Mouse (Mus musculus): ENCODE data around the gene Fam180a.

Fam180a gene

DNA sequence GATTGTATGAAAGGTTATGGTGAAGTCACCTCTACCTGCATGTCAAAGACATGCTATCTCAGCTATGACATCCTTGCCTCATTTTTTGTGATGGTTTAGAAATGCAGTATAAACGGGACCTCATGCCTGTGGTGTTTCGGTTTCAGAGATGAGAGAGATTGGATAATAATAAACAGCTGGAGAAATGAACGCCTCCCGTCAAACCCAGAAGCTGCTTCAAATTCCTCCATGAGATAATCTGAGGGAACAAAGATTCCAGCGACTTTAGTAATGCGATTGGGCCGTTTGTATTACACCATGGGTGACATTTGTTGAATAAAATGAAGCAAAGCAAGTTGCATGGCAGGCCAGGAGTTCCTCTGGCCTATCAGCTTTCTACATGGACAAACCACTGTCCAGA is 16.5 kb downstream of the Fam180a start:
- no peak for DNase-seq (ENCODE audit: low read depth, low spot score)

DNA sequence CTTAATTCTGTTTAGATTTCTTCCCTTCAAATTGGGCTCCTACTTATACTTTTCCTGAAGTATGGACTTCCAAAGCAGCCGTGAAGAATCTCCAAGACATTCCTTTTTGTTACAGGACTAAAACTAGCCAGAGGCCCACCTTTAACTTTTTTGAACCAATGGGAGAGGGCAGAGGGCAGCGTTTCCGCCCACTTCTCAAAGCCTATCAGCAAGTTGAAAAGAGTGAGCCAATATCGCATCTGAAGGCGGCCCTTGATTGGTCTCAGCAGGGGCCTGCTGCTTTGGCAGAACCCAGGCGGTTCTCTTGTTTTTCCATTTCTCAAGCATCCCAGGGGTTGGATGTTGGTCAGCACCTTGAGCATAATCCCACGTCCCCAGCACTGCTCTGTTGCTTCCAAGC is 17.9 kb downstream of the Fam180a start, which contains the start of gene Slc13a4:
TSS of gene Slc13a4 (minus strand) at position 95 of the 400 bp plus-strand sequence.
- no peak for DNase-seq (ENCODE audit: low read depth, low spot score)

DNA sequence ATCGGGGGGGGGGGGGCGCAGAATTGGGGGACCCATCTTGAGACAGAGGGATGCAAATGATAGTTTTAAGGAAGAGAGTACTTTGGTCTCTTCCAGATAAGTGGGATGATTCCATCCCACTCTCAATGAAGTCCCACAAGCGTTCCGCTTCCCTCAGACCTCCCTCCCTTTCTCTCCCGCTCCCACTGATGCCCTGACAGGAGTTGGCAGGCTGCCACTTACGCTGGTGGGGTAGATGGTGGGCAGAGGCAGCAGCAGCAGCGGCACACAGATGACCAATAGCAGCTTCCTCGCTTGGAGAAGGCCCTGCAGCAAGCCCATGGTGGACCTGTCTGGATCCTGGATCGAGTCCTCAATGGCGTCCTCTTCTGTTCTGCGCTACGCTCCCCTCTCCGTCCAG is 18.8 kb downstream of the Fam180a start:
- no peak for DNase-seq (ENCODE audit: low read depth, low spot score)

DNA sequence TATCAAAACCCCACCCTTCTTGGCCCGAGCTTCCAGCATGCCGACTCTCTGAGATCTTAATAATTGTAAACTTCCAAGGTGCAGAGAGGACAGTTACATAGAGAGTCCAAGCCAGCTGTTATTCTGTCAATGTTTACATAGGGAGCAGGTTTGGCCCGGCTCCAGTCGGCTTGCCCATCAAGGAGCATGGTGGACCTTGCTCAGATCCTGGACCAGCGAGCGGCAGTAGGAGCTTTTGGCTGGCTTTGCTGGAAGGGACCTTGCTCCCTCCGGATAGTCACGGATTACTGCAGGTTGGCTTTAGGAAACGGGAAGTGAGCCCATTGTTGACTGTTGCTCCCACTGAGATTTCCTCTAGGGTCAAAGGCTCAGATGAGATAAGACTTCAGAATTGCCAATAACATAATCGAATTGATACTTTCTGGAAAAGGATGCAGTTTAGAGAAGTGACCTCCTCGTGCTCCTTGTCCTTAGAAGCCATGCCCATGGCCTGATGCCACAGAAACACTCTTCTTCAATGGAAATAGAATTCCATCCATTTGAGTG is 22.5 kb downstream of the Fam180a start:
- DNase-seq (ENCODE audit: low read depth, low spot score), result no peak

DNA sequence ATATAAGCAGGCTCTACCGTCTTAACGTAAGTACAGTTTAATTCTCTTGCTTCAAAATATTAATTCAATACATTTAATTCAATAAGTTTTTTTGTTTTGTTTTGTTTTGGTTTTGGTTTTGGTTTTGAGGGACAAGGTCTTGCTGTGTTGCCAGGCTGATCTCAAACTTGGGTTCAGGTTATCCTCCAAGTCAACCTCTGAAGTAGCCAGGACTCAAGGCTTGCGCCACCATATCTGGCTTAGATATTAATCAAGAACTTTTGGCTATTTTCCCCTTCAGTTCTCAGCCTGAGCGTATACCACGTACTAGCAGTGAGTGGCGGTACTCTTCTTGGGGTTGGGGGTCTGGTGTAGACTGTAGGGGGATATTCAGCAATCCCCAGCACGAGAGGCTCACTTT is 23.4 kb downstream of the Fam180a start:
- DNase-seq (ENCODE audit: low read depth, low spot score), result no peak

DNA sequence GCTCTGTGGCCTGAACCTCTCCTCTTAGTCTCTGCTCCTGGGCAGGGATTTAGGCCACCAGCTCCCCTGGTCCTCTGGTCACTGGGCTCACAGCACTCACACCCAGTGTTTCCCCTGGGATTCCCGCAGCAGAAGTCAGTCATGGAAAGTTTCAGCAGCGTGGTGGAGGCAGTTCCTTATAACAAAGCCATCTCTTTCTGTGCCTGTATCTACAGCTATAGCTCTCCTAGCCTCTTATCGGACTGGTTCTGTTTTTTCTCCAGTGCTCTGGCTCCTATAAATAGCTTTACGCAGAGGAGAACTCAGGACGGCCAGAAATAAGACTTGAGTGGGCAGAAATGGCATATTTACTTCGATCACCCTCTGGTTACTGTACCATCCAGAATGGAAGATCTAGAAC is 27.6 kb downstream of the Fam180a start:
- DNase-seq (ENCODE audit: low read depth, low spot score), result no peak

DNA sequence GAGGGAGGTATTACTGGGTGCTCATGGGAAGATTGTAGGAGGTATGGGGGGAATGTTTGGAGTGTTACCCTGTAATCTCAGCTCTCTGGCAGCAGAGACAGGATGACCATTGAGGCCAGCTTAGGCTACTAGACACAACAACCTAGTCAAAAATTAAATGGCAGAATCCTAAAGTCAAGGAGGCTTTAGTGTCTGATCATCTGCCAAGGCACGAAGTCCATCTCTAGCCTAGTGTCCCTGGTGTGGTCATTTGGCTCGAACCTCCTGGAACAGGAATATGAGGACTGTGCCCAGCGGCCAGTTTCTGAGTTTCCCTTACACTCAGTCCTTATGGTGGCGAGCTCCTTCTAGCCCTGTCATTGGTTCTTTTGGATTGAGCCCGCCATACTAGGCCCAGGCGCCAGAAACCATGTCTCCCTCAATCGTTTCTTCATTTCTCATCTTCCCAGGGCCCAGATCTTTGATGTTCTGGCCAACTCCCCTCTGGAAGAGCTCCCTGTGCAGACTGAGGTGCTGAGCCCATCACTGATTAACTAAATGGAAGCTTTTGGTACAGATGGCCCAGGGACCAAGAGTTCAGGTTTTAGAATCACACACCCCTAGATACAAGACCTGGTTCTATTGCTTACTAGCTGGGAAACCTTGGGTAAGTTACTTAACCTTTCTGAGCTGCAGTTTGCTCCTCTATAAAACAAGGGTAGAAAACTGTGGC is 28.3 kb downstream of the Fam180a start:
- DNase-seq (ENCODE audit: low read depth, low spot score), result no peak

DNA sequence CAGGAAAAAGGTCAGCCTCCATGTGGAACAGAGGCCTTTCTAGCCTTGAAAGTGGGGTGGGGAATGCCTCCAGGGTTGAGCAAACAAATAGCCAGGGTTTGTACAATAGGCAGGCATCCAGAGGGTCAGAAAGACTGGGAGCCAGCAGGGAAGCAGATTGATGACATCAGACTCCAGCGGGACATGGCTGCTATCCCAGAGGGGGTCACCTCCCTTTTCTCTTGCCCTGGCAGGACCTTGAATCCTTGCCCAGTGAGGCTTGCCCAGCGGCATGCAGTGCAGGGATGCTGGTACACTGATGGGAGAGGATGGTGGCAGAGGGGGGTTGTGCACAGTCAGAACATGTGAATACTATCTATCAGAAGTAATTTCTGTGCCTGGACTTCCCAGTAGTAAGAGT is 28.9 kb downstream of the Fam180a start:
- DNase-seq (ENCODE audit: low read depth, low spot score), result no peak

DNA sequence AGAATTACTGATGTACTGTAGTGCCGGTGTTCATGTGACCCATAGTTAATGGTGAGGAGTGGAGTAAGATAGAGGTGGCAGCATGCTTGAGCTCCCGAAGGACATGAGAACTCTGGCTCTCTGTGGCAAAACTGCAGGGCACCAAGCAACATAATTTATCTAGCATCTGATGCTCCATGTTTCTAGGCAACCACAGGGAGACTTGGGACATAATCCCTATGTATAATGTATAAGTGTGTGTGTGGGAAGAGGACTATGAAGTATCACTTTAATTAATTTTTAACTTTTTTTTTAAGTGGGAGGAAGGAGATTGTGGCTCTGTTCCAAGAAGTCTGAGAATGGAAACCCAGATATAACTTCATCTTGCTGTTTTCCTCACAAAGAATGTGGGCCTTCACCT is 31.0 kb downstream of the Fam180a start:
- no peak for DNase-seq (ENCODE audit: low read depth, low spot score)

DNA sequence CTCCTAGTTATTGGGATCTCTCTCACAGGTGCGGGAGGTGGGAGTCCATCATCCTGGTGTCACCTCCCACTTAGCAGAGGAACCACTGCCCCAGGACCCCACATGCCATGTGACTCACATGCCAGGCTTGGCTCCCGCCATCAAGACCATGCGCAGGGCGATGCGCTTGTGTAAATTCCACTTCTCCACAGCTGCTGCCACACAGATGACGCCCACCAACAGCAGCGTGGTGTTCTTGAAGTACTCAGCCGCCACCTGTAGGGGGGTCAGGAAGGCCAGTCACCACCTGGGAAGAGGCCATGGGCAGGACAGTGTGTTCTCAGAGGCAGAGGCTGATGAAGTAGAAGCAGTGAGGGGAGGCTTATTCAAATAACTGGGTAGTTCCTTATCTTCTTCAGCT is 36.3 kb downstream of the Fam180a start:
- no peak for DNase-seq (ENCODE audit: low read depth, low spot score)

DNA sequence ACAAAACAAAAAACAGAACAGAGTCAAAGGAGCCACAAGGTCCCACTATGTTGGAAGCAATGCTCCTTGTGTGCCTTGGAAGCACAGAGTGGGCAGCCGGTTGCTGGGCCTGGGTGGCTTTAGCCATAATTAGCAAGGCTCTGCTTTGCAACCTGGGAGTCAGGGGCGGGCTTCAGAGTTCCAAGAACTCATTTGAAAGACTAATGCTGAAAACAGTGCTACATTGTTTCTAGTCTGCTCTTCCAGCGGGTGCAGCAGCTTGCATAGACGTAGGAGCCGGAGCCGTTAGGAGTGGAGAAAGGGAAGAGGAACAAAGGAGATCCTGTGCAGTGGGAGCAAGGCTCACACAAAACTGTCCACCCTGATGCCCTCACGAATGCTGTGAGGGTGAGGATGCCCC is 37.0 kb downstream of the Fam180a start:
- no peak for DNase-seq (ENCODE audit: low read depth, low spot score)

DNA sequence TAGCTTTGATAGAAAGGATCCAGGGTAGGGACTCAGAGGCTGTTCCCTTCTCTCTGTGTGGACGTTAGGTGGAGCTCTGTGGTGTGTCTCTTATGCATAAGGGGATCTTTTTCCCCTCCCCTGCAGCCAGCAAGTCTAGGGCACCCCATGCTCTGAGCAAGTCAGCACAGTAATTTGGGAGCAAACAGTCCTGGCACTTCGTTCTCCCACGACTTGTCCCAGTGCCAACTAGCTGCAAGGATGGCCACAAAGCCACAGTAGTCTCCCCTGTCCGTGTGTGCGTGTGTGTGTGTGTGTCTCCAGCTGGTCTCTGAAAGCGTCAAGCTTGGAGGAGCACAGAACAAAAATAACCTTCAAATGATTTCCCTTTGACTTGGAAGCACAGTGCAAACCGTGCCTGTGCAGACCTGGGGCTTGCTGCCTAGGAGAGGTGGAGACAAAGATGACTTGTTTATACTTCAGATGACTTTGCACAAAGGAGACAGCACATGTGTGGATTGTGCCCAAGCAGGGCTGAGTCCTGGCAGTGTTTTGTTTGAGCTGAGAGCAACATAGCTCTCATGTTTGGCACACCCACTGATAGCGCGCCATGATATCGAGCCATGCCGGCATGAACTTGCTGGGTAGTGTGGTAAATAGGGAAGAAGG is 37.7 kb downstream of the Fam180a start:
- no peak for DNase-seq (ENCODE audit: low read depth, low spot score)

DNA sequence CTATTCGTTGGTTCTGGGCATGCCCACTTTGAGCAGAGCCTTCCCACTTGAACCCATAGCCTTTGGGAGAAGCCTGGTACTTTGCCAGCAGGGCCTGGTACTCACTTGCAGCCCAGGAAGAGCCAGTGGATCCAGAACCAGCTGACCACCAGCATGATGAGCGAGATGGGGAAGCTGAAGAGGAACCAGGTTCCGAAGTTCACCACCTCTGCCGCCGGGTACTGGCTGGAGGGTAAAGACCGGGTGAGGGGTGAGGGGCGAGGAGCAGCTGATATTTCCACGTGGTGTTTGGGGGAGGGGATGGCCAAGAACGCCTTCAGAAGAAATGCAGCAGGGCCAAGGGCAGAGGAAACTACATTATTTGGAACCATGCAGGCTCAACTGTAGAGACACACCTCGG is 46.6 kb downstream of the Fam180a start:
- DNase-seq (ENCODE audit: low read depth, low spot score), result no peak

DNA sequence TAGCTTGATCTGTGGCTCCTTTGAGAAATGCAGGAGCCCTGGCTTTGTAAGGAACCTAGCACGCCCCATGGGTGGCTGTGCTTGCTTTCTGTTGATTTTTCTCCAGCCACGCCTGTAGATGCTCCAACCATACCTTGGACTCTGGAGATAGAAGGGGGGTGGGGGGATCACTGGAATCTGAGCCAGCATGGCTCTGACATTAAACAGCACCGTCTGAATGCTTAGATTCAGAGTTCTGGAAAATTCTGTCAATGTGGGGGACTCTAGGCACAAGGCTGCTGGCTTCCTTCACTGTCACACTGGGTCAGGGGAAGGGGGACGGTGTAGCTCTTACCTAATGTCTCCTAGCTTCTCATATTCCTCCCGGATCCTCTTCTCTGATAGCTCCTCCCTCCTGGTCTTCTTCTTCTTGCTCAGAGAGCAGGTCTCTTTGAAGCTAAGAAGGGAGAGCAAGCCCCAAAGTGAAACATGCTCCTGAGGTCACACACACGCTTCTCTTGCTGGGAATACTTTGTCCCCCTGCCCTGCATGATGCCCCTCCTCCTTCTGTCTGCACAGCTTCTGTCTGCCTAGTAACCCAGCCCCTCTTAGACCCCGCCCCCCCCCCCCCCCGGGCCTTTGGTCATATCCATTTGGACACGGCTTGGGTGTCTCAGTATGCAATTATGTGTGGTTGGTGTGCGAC is 47.9 kb downstream of the Fam180a start:
- no peak for DNase-seq (ENCODE audit: low read depth, low spot score)

DNA sequence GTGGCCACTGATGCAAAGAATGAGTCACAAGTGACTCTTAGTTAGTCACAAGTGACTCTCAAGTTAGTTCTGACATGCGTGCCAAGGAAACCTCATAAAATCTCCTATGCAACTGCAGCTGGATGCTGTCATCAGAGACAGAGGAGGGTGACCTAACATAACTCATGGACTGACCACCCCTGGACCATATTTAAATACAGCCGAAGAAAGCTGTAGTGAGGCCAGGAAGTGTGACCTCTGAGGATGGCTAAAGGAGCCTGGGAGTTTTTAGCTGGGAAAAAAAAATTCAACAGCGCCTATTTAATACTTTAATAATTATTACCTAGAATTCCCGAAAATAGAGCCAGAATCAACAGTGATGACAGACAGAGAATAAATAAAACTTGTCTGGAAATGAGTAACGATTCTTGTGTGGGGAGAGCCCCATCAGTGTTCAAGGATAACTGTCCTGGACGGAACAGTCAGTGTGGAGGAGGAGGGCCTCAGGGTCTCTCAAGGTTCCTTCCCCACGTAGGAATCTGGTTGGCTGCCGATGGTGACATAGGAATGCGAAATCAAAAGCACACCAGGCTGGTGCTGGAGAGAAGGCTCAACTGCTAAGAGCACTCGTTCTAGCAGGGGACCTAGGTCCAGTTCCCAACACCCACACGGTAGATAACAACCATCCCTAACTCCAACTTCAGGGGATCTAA is 52.4 kb downstream of the Fam180a start:
- DNase-seq (ENCODE audit: low read depth, low spot score), result no peak

DNA sequence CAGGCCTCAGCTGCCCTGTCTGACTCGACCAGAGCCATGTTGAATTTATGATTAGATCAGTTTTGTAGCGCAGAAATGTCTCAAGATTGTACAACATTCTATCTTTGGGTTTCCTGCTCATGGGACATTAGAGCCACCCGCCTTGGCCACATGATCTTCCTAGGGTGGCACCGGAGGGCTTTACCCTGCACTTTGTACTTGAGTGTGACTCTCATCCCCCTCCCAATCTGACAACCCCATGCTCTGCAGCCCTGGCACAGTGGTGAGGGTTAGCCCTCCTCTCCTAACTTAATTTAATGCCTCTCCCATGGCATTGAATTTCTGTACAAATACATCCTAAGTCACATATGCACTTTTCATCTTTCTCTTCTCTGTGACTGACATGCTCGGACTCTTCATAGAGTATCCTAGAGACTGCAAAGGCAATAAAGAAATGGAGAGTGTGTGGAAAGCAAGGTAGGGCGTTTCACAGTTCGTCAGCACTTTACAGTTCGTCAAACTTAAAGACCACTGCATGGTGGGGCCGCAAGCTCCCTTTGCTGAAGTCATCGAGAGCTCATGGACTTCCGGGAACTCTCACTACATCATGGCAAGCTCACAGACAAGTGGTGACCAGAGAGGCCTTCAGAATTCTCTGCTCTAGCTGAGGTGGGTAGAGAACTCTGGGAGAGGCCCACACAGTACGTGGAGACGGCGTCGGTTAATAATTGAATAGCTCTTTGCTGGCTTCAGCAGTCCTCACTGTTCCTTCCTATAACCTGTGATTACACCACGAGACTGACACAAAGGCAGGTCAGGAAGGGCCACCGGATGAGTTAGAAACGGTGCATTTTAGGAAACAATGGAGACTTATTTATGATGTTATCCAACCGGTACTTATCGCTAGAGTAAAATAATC is 53.8 kb downstream of the Fam180a start:
- DNase-seq (ENCODE audit: low read depth, low spot score), result no peak

DNA sequence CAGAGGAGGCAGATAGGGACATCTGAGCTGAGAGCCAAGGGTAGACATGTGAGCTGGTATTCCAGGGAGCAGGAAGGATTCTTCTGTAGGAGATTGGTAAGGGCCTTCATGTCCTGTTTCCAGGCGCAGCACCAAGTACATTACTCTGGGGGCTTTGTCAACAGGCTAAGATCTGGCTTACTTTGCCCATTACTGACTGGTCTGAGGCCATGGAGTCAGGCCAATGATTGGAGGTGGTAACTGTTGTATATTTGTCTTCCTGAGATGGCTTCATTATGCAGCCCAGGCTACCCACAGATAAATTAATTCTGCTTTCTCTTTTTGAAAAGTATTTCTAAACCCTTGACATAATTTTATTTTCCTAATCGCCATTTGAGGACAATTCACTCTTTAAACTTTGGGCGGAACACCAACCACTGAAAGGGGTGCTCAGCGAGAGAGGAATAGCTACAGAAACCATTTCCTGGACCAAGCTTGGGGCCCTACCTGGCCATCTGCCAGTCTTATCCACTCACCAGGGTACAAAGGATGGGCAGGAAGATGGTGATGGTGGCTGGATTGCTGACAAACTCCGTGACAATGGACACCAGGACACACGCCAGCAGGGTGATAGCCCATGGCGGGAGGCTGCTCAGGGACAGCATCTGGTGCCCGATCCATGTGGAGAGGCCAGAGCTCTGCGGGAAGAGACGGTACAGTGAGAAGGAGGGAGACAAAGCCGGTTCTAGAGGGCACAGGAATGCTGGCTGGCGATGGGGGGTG is 54.7 kb downstream of the Fam180a start:
- DNase-seq (ENCODE audit: low read depth, low spot score), result no peak

DNA sequence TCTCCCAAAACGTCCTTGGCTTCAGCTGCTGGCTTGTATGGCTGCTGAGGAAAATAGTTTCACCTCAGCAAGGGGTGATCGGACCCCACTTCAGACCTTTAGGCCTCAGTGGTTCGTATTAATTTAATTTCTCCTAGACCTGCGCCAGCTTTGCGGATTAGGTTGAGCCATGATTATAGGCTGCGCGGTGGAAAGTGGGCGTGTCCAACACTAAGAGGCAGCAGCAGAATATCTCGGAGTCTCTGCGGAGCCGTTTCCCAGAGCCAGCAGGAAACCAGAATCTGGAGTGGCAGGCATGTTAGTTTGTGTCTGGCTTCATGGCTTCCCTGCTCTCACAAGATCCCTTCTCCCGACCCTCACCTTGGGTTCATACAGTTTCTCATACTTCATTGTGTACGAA is 56.3 kb downstream of the Fam180a start:
- DNase-seq (ENCODE audit: low read depth, low spot score), result no peak

DNA sequence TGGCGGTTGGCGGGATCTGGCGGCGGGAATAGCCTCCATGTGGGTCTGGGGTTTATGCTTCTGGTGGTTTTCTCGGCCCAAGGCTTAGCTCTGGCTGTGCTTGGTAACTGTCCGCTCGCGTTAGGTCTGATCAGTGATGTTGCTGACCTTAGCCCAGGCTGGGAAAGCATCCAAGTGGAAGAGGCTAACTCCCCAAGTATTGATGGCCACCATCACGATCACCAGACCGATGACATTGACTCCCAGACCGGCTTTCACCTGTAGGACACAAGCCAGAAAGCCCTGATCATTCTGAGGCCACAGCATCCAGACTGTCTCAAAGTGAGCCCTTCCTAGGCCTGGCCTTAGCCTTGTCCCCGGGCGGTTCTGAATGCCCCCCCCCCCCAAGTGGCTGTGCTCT is 57.2 kb downstream of the Fam180a start:
- no peak for DNase-seq (ENCODE audit: low read depth, low spot score)

DNA sequence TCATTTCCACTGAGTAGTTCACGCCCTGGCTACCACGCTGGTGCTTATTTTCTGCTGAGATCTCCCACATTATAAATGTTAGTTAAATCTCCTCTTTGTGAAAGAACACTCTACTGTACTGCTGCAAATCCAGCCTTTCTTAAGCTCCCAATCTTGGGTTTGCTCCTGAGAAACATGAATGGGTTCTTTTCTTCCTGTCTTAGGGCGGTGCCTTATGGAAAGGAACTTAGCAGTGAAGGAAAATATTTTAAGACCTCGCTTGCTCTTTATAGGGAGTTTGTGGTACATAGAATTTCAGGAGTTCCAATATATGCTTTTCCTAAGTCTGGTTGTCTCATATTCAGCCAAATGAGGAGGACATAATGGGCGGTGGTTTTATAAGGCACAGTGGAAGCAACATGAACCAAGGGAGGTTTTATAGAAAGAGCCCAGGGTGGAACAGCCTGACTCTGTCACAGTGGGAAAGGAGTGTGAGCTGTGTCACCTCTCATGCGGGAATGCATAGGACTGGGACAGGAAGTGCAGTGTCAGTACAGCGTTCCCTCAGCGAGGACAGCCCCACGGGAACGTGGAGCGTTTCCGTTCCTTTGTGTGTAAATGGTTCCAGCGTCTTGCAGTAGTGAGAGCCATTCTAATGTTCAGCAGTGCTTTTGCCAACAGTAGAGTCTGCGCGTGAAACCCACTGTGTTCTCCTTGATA is 60.2 kb downstream of the Fam180a start:
- DNase-seq (ENCODE audit: low read depth, low spot score), result no peak
